Mouse (Mus musculus): Measurements from ENCODE around the gene Sgsm3. TPM values are rescaled to one million over a fixed set of nuclear protein-coding genes. Genes with fewer than 3 reads are reported as not detected.

The Sgsm3 gene
- total RNA-seq, 2 experiments from 2014 or later = 65.3 to 71.1 TPM

DNA sequence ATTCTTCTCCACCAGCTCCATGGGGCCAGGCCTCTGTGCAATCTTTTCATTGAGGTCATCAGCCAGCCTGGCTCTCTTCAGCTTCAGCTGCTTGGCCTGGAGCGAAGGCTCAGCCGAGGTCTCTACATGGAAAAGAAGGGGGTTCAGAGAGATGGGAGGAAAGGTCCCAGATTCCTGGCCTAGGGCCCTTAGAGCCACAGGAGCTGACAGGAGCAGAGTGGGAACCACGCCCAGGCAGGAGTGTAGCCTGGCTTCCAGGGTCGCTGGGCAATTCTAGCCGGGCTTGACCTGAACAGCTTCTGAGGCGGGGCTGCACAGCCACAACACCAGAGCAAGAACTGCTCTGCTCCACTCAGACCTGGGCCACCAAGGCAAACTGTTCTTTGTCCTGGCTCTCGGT is 44.9 kb downstream of the Sgsm3 start:
- no peak for DNase-seq (ENCODE audit: low spot score in 2 of 2)

DNA sequence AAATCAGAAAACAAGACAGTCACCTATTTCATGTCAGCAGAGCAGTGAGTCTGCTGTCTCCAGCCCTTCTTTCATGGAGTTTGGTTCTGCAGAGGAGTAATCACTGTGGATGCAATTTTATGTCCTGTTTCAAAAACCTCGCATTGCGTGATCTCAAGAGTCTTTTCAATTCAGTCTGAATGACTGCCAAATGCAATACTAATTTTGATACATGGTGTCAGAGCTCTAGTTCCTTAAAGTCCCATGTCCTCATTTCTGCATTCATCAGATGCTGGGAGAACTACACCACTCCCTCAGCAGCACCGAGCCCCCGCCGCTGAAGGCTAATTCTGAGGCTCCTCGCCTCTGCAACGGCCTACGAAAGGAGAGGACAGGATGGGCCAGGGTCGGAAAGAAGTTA is 46.3 kb downstream of the Sgsm3 start:
- DNase-seq (ENCODE audit: low spot score in 2 of 2) = no peak

DNA sequence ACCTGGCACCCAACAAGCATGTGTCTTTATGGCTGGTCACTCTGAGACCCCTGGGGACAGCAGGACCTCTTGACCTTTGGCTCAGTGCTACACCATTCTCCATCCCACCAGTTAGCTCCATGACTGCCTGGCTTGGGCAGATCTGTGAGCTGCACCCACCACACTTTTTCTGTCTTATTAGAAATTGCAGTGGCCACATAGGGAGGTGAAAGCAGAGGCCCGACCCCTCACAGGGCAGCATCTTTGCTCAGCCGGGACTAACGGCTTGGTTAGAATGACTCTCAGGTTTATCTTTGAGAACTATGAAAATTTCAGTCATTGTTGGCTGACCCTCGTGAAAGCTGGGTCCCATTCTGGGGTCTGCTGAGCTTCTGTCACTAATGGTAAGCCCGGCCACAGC is 49.3 kb downstream of the Sgsm3 start:
- DNase-seq (ENCODE audit: low spot score in 2 of 2) = no peak

DNA sequence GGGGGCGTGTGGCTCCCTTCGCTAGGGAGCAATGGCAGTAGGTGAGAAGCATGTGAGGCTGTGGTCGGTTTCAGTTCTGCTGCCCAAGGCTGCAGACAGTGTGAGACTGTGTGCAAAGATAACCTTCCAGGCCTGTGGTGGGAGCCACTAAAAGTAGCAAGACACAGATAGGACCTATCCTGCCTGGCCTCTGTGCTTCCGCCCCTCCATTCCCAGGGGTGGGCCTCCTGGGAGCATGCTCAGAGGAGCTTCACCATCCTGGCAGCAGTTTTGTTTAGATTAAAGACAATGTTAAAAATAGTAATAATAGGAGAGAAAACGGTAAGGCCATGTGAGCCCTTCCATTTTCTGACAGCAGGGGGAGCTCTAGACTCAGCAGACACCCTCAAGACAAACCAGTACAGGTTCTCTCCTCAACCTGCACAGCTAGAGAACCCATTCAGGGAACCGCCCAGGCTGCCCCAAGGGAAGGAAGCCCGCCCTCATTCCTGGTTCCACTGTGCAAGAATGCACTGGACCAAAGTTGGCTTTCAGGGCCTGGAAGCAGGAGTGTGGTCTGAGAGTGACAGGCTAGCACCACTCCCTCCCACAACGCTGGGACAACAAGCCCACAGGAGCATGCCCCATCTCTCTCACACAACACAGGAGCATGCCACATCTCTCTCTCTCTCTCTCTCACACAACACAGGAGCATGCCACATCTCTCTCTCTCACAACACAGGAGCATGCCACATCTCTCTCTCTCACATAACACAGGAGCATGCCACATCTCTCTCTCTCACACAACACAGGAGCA is 50.0 kb downstream of the Sgsm3 start:
- DNase-seq (ENCODE audit: low spot score in 2 of 2) = peak; percentile 83 to 86

DNA sequence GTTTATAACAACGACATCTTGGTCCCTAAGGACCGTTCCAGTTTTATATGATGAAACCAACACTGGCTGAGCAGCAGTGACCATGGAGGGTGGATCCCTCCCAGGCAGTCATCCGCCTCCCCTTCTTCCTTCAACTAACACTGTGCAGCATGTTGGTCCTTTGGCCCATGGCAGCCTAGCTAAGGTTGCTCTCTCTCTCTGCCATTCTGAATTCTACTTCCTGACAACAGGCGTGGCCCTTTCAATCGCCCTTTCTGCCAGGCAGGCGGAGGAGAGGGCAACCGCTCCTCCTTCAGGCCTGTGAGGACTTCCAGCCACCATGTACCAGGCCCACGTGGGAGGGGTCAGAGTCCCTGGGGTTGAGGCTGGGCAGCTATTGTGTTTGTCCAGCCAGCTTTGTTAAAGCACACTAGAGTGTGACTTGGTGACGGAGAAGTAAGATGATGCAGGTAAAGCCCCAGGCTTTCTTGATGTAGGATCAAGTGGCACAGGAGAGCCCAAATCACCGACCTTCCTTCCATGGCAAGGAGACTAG is 53.4 kb downstream of the Sgsm3 start:
- no peak for DNase-seq (ENCODE audit: low spot score in 2 of 2)

DNA sequence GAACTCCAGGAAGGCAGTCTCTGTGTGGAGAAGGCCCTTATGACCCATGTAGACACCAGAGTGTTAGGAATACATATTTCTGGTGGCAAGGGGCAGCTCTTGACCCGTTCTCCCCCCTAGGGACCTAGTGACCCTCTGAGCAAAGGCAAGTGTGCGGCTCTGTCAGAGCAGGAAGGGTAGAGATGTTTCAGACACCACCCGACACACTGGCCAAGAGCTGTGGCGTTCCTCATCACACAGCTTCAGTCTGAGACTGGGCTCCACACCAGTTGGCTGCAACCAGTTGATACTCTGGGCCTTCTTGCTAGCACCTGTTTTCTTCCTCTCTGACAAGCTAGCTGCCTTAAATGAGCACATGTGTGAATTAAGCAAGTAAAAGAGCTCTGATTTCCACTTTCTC is 54.0 kb downstream of the Sgsm3 start:
- no peak for DNase-seq (ENCODE audit: low spot score in 2 of 2)

DNA sequence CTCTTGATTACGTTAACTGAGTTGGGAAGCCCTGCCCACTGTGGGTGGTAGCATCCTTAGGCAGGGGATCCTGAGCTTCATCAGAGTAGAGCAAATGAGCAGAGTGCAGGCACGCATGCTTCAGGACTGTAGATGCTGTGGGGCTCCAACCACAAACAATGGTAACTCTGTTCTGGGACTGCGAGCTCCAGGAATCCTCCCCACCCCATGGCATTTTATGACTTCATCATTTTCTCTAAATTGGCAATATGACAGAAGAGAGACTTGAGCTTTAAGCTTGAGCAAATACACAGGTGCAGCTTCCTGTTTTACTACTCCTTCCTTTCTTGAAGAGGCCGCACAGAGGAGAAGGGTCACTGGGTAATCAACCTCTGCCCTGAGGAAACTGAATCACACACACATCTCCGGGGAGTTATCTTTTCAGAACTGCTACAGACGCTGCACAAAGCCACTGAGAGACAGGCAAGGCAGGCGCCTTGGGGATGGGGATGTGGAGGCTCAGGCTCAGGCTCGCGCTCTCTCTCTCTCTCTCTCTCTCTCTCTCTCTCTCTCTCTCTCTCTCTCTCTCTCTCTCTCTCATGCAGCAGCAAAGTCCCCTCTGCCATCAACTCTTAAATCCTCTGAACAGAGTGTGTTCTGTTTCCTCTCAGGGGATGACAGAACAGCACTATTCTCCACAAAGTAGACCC is 55.5 kb downstream of the Sgsm3 start:
- DNase-seq (ENCODE audit: low spot score in 2 of 2) = no peak

DNA sequence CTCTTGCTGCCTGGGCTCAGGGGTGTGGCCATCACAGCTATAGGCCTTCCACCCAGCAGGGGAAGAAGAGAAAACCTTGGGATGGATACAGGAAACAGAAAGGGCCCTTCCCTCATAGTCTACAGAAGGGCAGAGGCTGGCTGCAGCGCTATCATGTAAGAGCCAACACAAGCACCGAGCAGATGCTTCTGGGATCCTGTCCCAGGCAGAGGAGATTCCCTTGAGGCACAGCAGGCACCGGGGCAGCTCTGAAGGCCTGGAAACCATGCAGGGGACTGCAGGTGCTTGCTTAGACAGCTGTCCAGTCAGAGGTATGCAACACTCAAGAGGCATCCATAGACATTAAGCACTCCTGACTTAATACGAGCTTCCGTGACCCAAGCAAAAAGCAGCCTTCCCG is 56.6 kb downstream of the Sgsm3 start:
- no peak for DNase-seq (ENCODE audit: low spot score in 2 of 2)

DNA sequence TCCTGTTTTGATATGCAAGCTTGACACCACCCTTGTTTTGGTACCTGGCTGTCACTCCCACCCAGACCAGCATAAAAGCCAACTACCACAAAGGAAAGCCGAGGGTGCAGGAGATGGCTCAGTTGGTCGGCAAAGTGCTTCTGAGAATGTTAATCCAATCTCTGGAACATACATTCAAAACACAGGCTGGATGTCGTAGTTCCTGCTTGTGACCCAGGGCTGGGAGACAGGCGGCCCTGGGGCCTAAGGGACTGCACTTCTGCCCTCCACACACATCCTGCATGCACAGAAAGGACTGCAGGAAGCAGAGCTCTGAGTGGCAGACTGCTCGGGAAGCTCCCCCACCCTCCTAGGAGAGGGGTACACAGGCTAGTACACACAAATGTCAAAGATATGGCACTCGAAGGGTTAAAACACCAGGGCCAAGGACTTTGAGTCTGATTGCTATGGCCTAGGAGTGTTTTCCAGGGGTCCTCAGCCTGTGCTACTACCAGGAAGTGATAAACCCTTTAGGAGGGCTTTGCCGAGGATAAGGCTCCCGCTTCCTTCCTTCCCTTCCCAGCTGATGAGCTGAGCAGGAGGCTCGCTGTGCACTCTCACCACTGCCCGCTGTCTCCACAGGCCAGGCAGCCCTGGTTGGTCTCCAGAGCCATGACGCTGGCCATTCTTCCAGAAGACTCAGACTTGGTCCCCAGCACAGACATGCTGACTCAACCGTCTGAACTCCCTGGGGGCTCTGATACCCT is 58.0 kb downstream of the Sgsm3 start:
- DNase-seq (ENCODE audit: low spot score in 2 of 2) = no peak

DNA sequence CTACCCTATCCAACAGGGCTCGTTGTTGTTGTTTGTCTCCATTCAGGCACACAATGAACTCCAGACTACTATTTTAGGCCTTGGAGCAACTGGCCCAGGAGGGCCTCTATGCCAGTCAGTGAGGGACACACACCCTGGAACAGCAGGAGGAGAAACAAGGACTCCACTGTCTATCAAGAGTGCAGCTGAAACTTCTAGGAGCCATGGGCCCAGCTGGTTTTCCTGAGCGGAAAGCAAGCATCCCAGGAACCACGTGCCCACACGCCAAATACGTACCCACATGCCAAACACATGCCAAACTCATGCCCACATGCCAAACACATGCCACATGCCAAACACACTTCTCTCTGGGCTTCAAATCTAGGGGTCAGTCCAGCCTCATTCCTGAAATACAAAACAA is 60.9 kb downstream of the Sgsm3 start:
- no peak for DNase-seq (ENCODE audit: low spot score in 2 of 2)

DNA sequence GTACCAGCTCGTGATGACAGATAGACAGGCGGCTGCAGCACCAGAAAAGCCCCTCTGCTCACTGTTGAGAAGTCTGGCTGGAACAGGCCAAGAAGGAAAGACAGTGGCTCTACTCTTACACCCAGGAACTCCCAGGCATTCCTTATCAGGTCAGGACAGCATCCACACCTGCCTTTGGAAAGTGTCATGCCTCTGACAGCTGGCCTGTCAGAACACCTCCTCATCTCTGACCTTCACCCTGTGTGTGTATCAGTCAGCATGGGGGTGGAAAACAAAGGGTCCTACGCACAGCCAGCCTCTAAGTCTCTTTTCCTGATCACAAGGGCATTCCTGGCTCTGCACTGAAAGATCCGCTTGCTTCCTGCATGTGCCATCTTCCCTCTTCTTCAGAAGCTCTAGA is 64.2 kb downstream of the Sgsm3 start:
- no peak for DNase-seq (ENCODE audit: low spot score in 2 of 2)

DNA sequence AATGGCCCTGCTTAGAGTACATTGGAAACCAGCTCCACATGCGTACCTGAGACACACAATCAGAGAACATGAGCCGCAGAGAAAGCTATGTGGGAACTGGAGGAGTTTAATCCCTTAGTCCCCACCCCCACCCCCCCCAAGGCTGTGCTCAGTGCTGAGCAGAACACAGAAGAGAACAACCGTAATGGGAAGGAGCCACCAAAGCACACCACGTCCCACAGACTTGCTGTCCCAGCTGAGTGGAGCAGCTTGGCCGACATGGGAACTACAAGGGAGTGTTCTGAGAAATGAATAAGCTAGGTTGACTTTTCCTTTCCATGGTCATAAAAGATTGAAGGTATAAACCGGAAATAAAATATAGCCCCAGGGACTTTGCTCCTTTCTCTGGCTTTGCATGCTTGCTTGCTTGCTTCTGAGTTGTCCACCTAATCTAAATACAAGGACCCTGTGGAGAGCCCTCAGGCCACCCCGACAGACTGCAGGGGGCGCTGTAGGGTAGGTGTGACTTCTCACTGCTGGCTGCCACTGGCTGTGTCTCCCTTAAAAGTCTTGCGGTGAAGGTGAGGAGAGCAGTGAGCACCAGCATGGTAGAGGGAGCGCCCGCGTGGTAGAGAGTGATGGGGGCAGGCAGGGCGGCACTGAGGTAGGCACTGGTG is 64.8 kb downstream of the Sgsm3 start:
- DNase-seq (ENCODE audit: low spot score in 2 of 2) = no peak

DNA sequence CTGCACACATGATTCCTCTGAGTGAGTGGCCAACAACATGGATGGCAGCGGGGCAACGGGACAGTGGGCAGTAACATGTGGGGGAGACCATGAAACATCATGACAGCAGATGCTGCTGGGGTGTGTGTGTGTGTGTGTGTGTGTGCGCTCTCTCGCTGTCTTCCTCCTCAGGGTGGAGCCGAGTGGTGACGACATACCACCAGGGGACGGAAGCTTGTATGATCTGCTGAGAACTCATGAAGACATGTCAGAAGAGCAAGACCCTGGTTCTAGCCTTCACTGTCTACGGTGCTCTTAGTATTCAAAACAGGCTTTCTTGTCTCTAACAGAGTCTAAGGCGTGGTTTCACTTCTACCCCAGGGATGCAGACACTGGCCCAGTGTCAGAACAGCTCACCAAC is 66.9 kb downstream of the Sgsm3 start:
- DNase-seq (ENCODE audit: low spot score in 2 of 2) = no peak

DNA sequence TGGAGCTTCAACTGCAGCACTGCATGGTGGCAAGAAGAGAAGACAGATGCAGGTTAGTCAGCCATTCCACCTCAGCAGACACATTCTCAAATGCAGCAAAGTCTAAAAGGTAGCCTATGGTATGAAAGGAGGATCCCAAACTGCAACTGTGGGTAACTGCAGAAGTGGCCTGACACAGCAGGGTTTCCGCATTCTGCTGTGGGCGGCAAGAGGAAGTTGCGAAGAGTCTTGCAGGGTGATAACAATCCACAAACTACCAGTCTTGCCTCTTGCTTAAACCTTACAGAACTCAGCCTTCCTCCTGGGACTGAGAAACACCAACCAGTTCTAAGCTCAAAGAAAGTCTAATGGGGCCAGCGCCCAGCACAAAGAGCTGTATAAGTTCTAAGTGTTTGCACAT is 67.8 kb downstream of the Sgsm3 start:
- DNase-seq (ENCODE audit: low spot score in 2 of 2) = no peak

DNA sequence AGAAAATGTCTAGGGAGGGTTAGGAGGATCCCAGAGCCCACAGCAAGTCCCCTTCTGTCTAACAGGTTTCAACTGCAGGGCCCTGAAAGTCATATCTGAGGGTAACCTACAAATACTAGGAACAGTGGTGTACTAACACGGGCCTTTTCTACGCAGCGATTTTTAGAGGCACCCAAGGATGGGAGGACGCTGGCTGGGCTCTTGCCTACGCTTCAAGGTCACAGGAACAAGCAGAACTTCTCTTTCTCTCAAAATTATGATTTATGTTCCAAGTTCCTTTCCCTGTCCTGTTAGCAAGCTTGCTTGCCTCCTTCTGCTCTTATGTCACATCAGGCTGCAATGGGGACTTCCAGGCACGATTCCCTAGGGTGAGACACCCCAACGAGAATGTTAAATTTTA is 68.5 kb downstream of the Sgsm3 start:
- DNase-seq (ENCODE audit: low spot score in 2 of 2) = no peak

DNA sequence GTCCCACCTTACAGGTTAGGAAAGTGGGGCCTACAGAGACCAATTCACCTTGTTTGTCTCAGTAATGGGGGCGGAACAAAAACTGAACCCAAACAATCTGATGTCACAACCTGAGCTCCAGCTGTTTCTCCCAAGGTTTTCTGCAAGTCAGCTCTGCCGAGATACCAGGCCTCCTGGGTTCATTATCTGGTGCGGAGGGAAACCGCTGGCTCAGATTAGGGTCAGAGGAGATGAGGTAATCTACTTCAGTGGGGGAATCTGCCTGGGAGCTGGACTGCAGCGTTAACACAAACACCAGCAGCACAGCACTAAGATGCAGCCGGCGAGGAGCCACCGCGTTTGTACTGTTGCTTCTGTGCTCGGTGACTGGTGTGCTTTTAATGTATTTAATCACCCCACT is 69.9 kb downstream of the Sgsm3 start:
- no peak for DNase-seq (ENCODE audit: low spot score in 2 of 2)

DNA sequence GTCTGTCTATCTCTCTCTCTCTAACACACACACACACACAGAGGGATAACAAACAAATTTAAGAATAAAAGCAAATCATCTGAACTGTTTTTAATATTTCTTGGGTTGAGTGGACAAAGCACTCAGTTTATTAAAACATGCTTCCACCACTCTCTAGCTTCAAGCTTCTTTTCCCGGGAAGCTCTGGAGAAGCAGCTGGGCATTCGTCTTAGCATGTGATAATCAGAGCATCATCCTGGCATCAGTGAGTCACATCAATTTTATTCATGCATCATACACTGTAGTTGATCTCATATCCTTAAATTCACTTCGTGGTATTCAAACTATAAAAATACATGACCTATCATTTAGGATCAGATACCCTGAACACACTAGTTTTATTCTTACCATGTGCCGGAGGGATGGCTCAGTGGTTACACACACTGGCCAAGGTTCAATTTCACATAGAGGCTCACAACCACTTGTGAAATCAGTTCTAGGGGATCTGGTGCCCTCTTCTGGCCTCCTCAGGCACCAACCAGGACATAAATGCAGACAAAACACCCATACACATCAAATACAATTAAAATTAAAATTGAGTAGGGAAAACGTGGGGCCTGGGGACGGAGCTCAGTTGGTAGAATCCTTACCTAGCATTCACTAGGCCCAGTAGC is 72.0 kb downstream of the Sgsm3 start:
- no peak for DNase-seq (ENCODE audit: low spot score in 2 of 2)

DNA sequence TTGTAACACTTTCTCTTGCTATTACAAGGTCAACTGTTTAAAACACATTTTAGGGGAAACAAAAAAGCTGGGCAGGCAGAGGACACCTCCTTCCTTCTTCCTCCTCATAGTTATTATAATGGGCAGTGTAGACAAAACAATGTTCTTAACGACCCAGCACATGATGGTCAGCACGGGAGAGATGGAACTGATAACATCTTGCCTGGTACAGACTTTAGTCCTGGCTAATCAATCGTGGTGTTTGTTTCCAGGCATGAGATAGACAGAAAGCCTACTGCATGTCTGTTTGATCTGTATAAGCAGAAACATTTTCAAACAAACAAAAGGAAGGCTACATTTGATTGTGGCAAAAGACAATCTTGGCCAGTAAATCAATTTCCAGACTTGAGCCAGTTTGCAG is 72.9 kb downstream of the Sgsm3 start:
- no peak for DNase-seq (ENCODE audit: low spot score in 2 of 2)

DNA sequence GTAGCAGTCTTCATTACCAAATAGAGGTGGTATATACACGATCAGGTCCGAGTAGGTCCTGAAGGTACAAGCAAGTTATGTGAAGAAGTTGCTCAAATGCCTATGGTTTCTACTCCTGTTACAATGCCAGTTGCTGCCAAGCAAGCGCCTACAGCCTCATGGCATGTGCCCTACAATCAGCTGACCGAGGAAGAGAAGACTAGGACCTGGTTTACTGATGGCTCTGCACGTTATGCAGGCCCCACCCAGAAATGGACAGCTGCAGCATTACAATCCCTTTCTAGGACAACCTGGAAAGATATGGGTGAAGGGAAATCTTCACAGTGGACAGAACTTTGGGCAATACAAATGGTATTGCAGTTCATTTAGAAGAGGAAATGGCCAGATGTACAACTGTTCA is 74.9 kb downstream of the Sgsm3 start:
- no peak for DNase-seq (ENCODE audit: low spot score in 2 of 2)

DNA sequence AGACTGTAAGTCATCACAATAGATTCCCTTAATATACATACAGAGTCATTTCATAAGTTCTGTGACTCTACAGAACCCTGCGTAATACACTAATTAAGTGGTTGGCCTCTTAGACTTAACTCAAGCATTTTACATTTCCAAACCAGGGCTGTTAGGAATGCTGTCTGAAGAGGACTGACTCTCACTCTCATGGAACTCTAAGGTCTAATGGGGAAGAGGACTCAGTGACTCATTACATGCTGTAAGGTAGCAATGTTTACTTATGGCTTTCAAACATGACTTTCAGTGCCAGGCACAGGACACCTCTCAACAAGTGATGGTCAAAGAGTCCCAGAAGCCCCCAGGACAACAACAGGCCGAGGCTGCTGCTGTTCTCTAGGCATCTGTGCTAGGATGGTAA is 77.9 kb downstream of the Sgsm3 start:
- no peak for DNase-seq (ENCODE audit: low spot score in 2 of 2)

DNA sequence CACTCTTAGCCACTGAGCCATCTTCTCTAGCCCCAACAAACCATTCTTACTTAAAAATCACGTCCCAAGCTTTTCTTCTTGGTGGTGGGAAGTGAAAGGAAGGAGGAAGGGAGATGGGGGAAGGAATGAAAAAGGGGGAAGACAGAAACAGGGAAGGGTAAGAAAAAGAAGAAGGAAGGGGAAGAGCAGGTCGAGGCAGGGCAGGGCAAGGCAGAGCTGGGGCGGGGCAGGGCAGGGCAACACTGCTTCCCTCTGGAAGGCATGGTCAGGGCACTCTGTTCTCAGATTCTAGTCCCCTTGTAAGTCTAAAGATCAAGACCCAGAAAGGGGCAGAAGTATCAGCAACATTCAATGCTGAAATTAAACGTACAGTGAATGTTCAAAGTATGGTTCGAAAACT is 80.2 kb downstream of the Sgsm3 start:
- DNase-seq (ENCODE audit: low spot score in 2 of 2) = no peak
